Mouse (Mus musculus) heart, embryonic 12.5 days (tissue): Measurements from ENCODE around the gene Phb. TPM values are rescaled to one million over a fixed set of nuclear protein-coding genes. Genes with fewer than 3 reads are reported as not detected.
A peak's percentile ranks its signal among the peaks of the same experiment; 100 is the strongest.
"Not testable (repeated sequence)": the region's sequence is repeated elsewhere in the genome, so short reads cannot be mapped to it uniquely, and the experiment has no call there.

Source experiments
- ATAC-seq: fragments of 200-750 bp; cut with Nextera tagmentation; 2 replicates; pipeline ENCODE4 v1.8.0; 2017; ENCODE audit warnings: moderate TSS enrichment, moderate library complexity; ENCODE audit not compliant: insufficient number of reproducible peaks, low FRiP score
- H3K27ac ChIP-seq: fragments of 300-500 bp; sonication (generic); 2 replicates; pipeline ENCODE4 v1.5.1; 2016; ENCODE audit warnings: mild to moderate bottlenecking, moderate library complexity; ENCODE audit not compliant: poor library complexity, severe bottlenecking
- H3K27me3 ChIP-seq: fragments of 300-500 bp; sonication (generic); replicated peaks from 2 replicates; pipeline ENCODE4 v1.6.1; 2016; ENCODE audit warnings: mild to moderate bottlenecking, moderate library complexity
- H3K36me3 ChIP-seq: fragments of 300-500 bp; sonication (generic); 2 replicates; pipeline ENCODE4 v1.6.1; 2016; ENCODE audit warnings: mild to moderate bottlenecking, moderate library complexity
- H3K4me1 ChIP-seq: fragments of 300-500 bp; sonication (generic); replicated peaks from 2 replicates; pipeline ENCODE4 v1.6.1; 2016; ENCODE audit warnings: mild to moderate bottlenecking
- H3K4me2 ChIP-seq: fragments of 300-500 bp; sonication (generic); 2 replicates; pipeline ENCODE4 v1.6.1; 2016; ENCODE audit warnings: mild to moderate bottlenecking, moderate library complexity
- H3K4me3 ChIP-seq: fragments of 300-500 bp; sonication (generic); 2 replicates; pipeline ENCODE4 v1.5.1; 2016; ENCODE audit warnings: mild to moderate bottlenecking
- H3K9ac ChIP-seq: fragments of 300-500 bp; sonication (generic); 2 replicates; pipeline ENCODE4 v1.6.1; 2016; ENCODE audit warnings: mild to moderate bottlenecking, moderate library complexity
- H3K9me3 ChIP-seq: fragments of 300-500 bp; sonication (generic); replicated peaks from 2 replicates; pipeline ENCODE4 v1.6.1; 2016; ENCODE audit warnings: mild to moderate bottlenecking, moderate library complexity
- WGBS: fragments of 180-500 bp; shearing (Covaris S2); methylation state at CpG from one replicate; pipeline ENCODE4 v1.1.7; 2016; 5-methylcytosine and 5-hydroxymethylcytosine counted together
- polyA plus RNA-seq: library from polyadenylated mRNA; unstranded; fragments of >200 nt; fragmentation: Nextera tagmentation; extraction: Ambion mirVana; gene quantifications from 2 replicates; pipeline ENCODE4 v1.2.1, GENCODE M21; 2016

The Phb gene
- polyA plus RNA-seq, 1 experiment from 2014 or later = 260 TPM

GRCm38 (mm10) chr11:95650981-95651380 is 15.8 kb upstream of the Phb start:
- Histone ChIP-seq H3K9ac (no peak overlapping the region), H3K9me3 (no peaks in the 10 kb centered on the region), H3K36me3 (no peaks in the 10 kb centered on the region), H3K27me3 (peaks cover 52% of the 10 kb centered on the region), H3K4me1 (peaks cover 17% of the 10 kb centered on the region), H3K27ac (no peak overlapping the region), H3K4me3 (no peak overlapping the region), H3K4me2 (no peak overlapping the region)
- WGBS = 56% methylated on average over 9 of the region's 9 CpGs
- no peak for ATAC-seq

GRCm38 (mm10) chr11:95657449-95657848 is 9.3 kb upstream of the Phb start:
- Histone ChIP-seq H3K4me1 (no peaks in the 10 kb centered on the region), H3K4me2 (no peak overlapping the region), H3K27ac (no peak overlapping the region), H3K9me3 (no peaks in the 10 kb centered on the region), H3K9ac (no peak overlapping the region), H3K36me3 (no peaks in the 10 kb centered on the region), H3K4me3 (no peak overlapping the region), H3K27me3 (peaks cover 4% of the 10 kb centered on the region; the same call in 1 of the 2 replicates)
- WGBS = 67% methylated on average over 4 of the region's 4 CpGs
- ATAC-seq = no peak

GRCm38 (mm10) chr11:95667177-95667576 is 420 bp downstream of the Phb start:
- H3K9ac ChIP-seq = peak overlapping the region; percentile 81
- no peaks in the 10 kb centered on the region for H3K9me3 ChIP-seq
- peak overlapping the region; percentile 79 for H3K4me3 ChIP-seq
- H3K36me3 ChIP-seq = peaks cover 41% of the 10 kb centered on the region
- H3K4me2 ChIP-seq = peak overlapping the region; percentile 85
- peak overlapping the region; percentile 80 for H3K27ac ChIP-seq
- no peaks in the 10 kb centered on the region for H3K27me3 ChIP-seq
- peak; percentile 30; the same call in 1 of the 2 replicates for ATAC-seq
- WGBS = 3% methylated on average over 11 of the region's 11 CpGs
- H3K4me1 ChIP-seq = peaks cover 14% of the 10 kb centered on the region

- H3K9ac ChIP-seq, ATAC-seq, H3K4me3 ChIP-seq, H3K9me3 ChIP-seq, H3K27me3 ChIP-seq, H3K27ac ChIP-seq: not testable (repeated sequence)
- peak overlapping the region; percentile 85 for H3K4me2 ChIP-seq
- WGBS = 88% methylated on average over 7 of the region's 7 CpGs
- H3K36me3 ChIP-seq = peaks cover 48% of the 10 kb centered on the region
- peaks cover 14% of the 10 kb centered on the region for H3K4me1 ChIP-seq
Observed at GRCm38 (mm10) chr11:95668086-95668485, 1.3 kb downstream of the Phb start.

GRCm38 (mm10) chr11:95675498-95675897 is 8.7 kb downstream of the Phb start:
- no peak overlapping the region for H3K27ac ChIP-seq
- no peak overlapping the region for H3K9ac ChIP-seq
- H3K4me2 ChIP-seq = no peak overlapping the region
- no peak overlapping the region for H3K4me3 ChIP-seq
- H3K27me3 ChIP-seq = no peaks in the 10 kb centered on the region
- 88% methylated on average over 14 of the region's 14 CpGs for WGBS
- H3K36me3 ChIP-seq = peaks cover 93% of the 10 kb centered on the region
- peaks cover 15% of the 10 kb centered on the region for H3K4me1 ChIP-seq
- H3K9me3 ChIP-seq = no peaks in the 10 kb centered on the region
- no peak for ATAC-seq

GRCm38 (mm10) chr11:95676307-95676706 is 9.6 kb downstream of the Phb start:
- ATAC-seq = no peak
- Histone ChIP-seq H3K4me3 (no peak overlapping the region), H3K4me2 (no peak overlapping the region), H3K36me3 (peaks cover 92% of the 10 kb centered on the region), H3K27me3 (no peaks in the 10 kb centered on the region), H3K4me1 (peaks cover 13% of the 10 kb centered on the region), H3K9ac (no peak overlapping the region), H3K27ac (no peak overlapping the region), H3K9me3 (no peaks in the 10 kb centered on the region)
- WGBS = 25% methylated on average over 6 of the region's 6 CpGs

- H3K9me3 ChIP-seq = no peaks in the 10 kb centered on the region
- H3K4me3 ChIP-seq = no peak overlapping the region
- H3K27ac ChIP-seq = no peak overlapping the region
- peaks cover 79% of the 10 kb centered on the region for H3K36me3 ChIP-seq
- no peaks in the 10 kb centered on the region for H3K27me3 ChIP-seq
- H3K4me1 ChIP-seq = peaks cover 24% of the 10 kb centered on the region
- no peak overlapping the region for H3K4me2 ChIP-seq
- no peak for ATAC-seq
- no peak overlapping the region for H3K9ac ChIP-seq
- 89% methylated on average over 14 of the region's 14 CpGs for WGBS
Observed at GRCm38 (mm10) chr11:95677925-95678701, 11.4 kb downstream of the Phb start.

GRCm38 (mm10) chr11:95681995-95682601 is 15.3 kb downstream of the Phb start:
- H3K4me3 ChIP-seq = no peak overlapping the region
- peak overlapping the region; percentile 15; the same call in 1 of the 2 replicates for H3K27ac ChIP-seq
- H3K9me3 ChIP-seq = no peaks in the 10 kb centered on the region
- WGBS = 38% methylated on average over 9 of the region's 9 CpGs
- H3K9ac ChIP-seq = no peak overlapping the region
- H3K4me1 ChIP-seq = peaks cover 14% of the 10 kb centered on the region
- H3K4me2 ChIP-seq = no peak overlapping the region
- ATAC-seq = no peak
- peaks cover 42% of the 10 kb centered on the region for H3K36me3 ChIP-seq
- H3K27me3 ChIP-seq = no peaks in the 10 kb centered on the region

- peaks cover 14% of the 10 kb centered on the region for H3K4me1 ChIP-seq
- no peak overlapping the region for H3K4me2 ChIP-seq
- peaks cover 33% of the 10 kb centered on the region for H3K36me3 ChIP-seq
- ATAC-seq = no peak
- no peak overlapping the region for H3K27ac ChIP-seq
- 91% methylated on average over 3 of the region's 3 CpGs for WGBS
- no peaks in the 10 kb centered on the region for H3K9me3 ChIP-seq
- H3K27me3 ChIP-seq = no peaks in the 10 kb centered on the region
- no peak overlapping the region for H3K9ac ChIP-seq
- H3K4me3 ChIP-seq = no peak overlapping the region
Observed at GRCm38 (mm10) chr11:95682946-95683345, 16.2 kb downstream of the Phb start.

- no peaks in the 10 kb centered on the region for H3K9me3 ChIP-seq
- 2% methylated on average over 4 of the region's 4 CpGs for WGBS
- H3K4me1 ChIP-seq = peaks cover 30% of the 10 kb centered on the region
- no peak for ATAC-seq
- peaks cover 6% of the 10 kb centered on the region for H3K36me3 ChIP-seq
- no peaks in the 10 kb centered on the region for H3K27me3 ChIP-seq
- no peak overlapping the region for H3K4me3 ChIP-seq
- no peak overlapping the region for H3K4me2 ChIP-seq
- no peak overlapping the region for H3K9ac ChIP-seq
- no peak overlapping the region for H3K27ac ChIP-seq
Observed at GRCm38 (mm10) chr11:95686031-95686430, 19.3 kb downstream of the Phb start.

GRCm38 (mm10) chr11:95687084-95687656 is 20.4 kb downstream of the Phb start:
- Histone ChIP-seq H3K9me3 (no peaks in the 10 kb centered on the region), H3K27me3 (no peaks in the 10 kb centered on the region), H3K27ac (no peak overlapping the region), H3K4me2 (no peak overlapping the region), H3K9ac (no peak overlapping the region), H3K4me3 (no peak overlapping the region), H3K36me3 (no peaks in the 10 kb centered on the region), H3K4me1 (peaks cover 19% of the 10 kb centered on the region)
- no peak for ATAC-seq
- WGBS = 40% methylated on average over 11 of the region's 11 CpGs
